Mouse (Mus musculus) stomach, postnatal 0 days (tissue): Measurements from ENCODE around the gene Prr19. TPM values are rescaled to one million over a fixed set of nuclear protein-coding genes. Genes with fewer than 3 reads are reported as not detected.

Source experiments
- ATAC-seq: fragments of 200-750 bp; cut with Nextera tagmentation; 2 replicates; pipeline ENCODE4 v1.8.0; 2017; ENCODE audit not compliant: low FRiP score, low TSS enrichment
- DNase-seq: peaks from one replicate; pipeline ENCODE4 v3.0.0-alpha.2; 2016; ENCODE audit warnings: low spot score
- H3K27ac ChIP-seq: fragments of 300-500 bp; sonication (generic); replicated peaks from 2 replicates; pipeline ENCODE4 v1.5.1; 2014; ENCODE audit warnings: mild to moderate bottlenecking, control low read depth
- H3K27me3 ChIP-seq: fragments of 300-500 bp; sonication (generic); 2 replicates; pipeline ENCODE4 v1.6.1; 2014; ENCODE audit warnings: low read length; ENCODE audit not compliant: control insufficient read depth, insufficient read depth
- H3K36me3 ChIP-seq: fragments of 300-500 bp; sonication (generic); 2 replicates; pipeline ENCODE4 v1.6.1; 2014; ENCODE audit warnings: low read length, mixed read lengths; ENCODE audit not compliant: control insufficient read depth, insufficient read depth
- H3K4me1 ChIP-seq: fragments of 300-500 bp; sonication (generic); replicated peaks from 2 replicates; pipeline ENCODE4 v1.6.1; 2014; ENCODE audit warnings: antibody characterized with exemption; ENCODE audit not compliant: control insufficient read depth, insufficient read depth
- H3K4me2 ChIP-seq: fragments of 300-500 bp; sonication (generic); replicated peaks from 2 replicates; pipeline ENCODE4 v1.6.1; 2014; ENCODE audit warnings: low read depth, mild to moderate bottlenecking, control low read depth, moderate library complexity
- H3K4me3 ChIP-seq: fragments of 300-500 bp; sonication (generic); 2 replicates; pipeline ENCODE4 v1.5.1; 2014; ENCODE audit warnings: low read depth, low read length, control low read depth
- H3K9ac ChIP-seq: fragments of 300-500 bp; sonication (generic); 2 replicates; pipeline ENCODE4 v1.6.1; 2014; ENCODE audit warnings: mild to moderate bottlenecking, low read length, control low read depth, mixed read lengths
- H3K9me3 ChIP-seq: fragments of 300-500 bp; sonication (generic); 2 replicates; pipeline ENCODE4 v1.6.1; 2016; ENCODE audit warnings: low read length; ENCODE audit not compliant: control insufficient read depth
- CTCF ChIP-seq: IDR thresholded peaks from 2 replicates; pipeline ENCODE4 v1.5.1; 2016; ENCODE audit warnings: antibody characterized with exemption, low read depth, mild to moderate bottlenecking, moderate library complexity
- EP300 ChIP-seq: optimal IDR thresholded peaks from 2 replicates; pipeline ENCODE3; 2016; ENCODE audit warnings: antibody characterized with exemption
- WGBS: fragments of 180-500 bp; shearing (Covaris S2); extraction: QIAGEN DNeasy Blood & Tissue Kit; methylation state at CpG from one replicate; pipeline ENCODE4 v1.1.7; 2014; 5-methylcytosine and 5-hydroxymethylcytosine counted together
- polyA plus RNA-seq: library from polyadenylated mRNA; unstranded; fragments of >200 nt; fragmentation: Nextera tagmentation; extraction: Ambion mirVana; gene quantifications from 2 replicates; pipeline ENCODE4 v1.2.1, GENCODE M21; 2015

Prr19 gene
- polyA plus RNA-seq, 1 experiment from 2014 or later, result 0.07 TPM

GRCm38 (mm10) chr7:25297454-25298325 is 3.5 kb upstream of the Prr19 start, which contains the start of gene Pafah1b3:
Gene Pafah1b3 (minus strand): TSS chr7:25297986.
- ATAC-seq (peak; percentile 94), DNase-seq (peak; percentile 92)
- peaks cover 16% of the 10 kb centered on the region for H3K36me3 ChIP-seq
- H3K27me3 ChIP-seq, result no peaks in the 10 kb centered on the region
- no peaks in the 10 kb centered on the region for H3K9me3 ChIP-seq
- TF ChIP-seq CTCF (peak; percentile 64), EP300 (no peak)
- WGBS, result under 1% methylated on average over 47 of the region's 52 CpGs
- H3K4me3 ChIP-seq, result peak within 1 kb of the TSS; percentile 84
- peak within 1 kb of the TSS; percentile 95 for H3K27ac ChIP-seq
- H3K4me1 ChIP-seq, result no peaks in the 10 kb centered on the region
- H3K4me2 ChIP-seq, result peak within 1 kb of the TSS; percentile 98
- H3K9ac ChIP-seq, result peak within 1 kb of the TSS; percentile 81

- TF ChIP-seq EP300 (no peak), CTCF (no peak)
- Histone ChIP-seq H3K27me3 (no peaks in the 10 kb centered on the region), H3K27ac (no peak overlapping the region), H3K36me3 (no peaks in the 10 kb centered on the region), H3K9ac (no peak overlapping the region), H3K4me1 (peaks cover 5% of the 10 kb centered on the region; the same call in 1 of the 2 replicates), H3K9me3 (no peaks in the 10 kb centered on the region), H3K4me2 (no peak overlapping the region), H3K4me3 (no peak overlapping the region)
- ATAC-seq (no peak), DNase-seq (no peak)
- WGBS, result 56% methylated on average over 9 of the region's 9 CpGs
Measured at GRCm38 (mm10) chr7:25303003-25303684, 1.9 kb downstream of the Prr19 start.

- Histone ChIP-seq H3K4me3 (no peak overlapping the region), H3K4me2 (no peak overlapping the region), H3K36me3 (no peaks in the 10 kb centered on the region), H3K9me3 (no peaks in the 10 kb centered on the region), H3K9ac (no peak overlapping the region), H3K27me3 (no peaks in the 10 kb centered on the region), H3K4me1 (peaks cover 5% of the 10 kb centered on the region; the same call in 1 of the 2 replicates), H3K27ac (no peak overlapping the region)
- TF ChIP-seq CTCF, result no peak
- no peak for TF ChIP-seq EP300
- WGBS, result 73% methylated on average over 3 of the region's 3 CpGs
- no peak for ATAC-seq
- DNase-seq, result no peak
Measured at GRCm38 (mm10) chr7:25303685-25304006, 2.4 kb downstream of the Prr19 start.

- WGBS, result 2% methylated on average over 2 of the region's 2 CpGs
- Histone ChIP-seq H3K27ac (no peak overlapping the region), H3K4me2 (peak overlapping the region; percentile 84), H3K4me3 (peak overlapping the region; percentile 44), H3K4me1 (peaks cover 5% of the 10 kb centered on the region; the same call in 1 of the 2 replicates), H3K27me3 (no peaks in the 10 kb centered on the region), H3K9me3 (no peaks in the 10 kb centered on the region), H3K36me3 (no peaks in the 10 kb centered on the region), H3K9ac (no peak overlapping the region)
- ATAC-seq (no peak), DNase-seq (no peak)
- no peak for TF ChIP-seq CTCF
- TF ChIP-seq EP300, result no peak
Measured at GRCm38 (mm10) chr7:25305481-25305880, 4.3 kb downstream of the Prr19 start.

- no peaks in the 10 kb centered on the region for H3K36me3 ChIP-seq
- H3K9ac ChIP-seq, result no peak within 1 kb of the TSS
- ATAC-seq (peak; percentile 65; the same call in 1 of the 2 replicates), DNase-seq (peak; percentile 68)
- no peak for TF ChIP-seq EP300
- peak; percentile 9; the same call in 1 of the 2 replicates for TF ChIP-seq CTCF
- under 1% methylated on average over 45 of the region's 47 CpGs for WGBS
- H3K4me1 ChIP-seq, result peaks cover 5% of the 10 kb centered on the region; the same call in 1 of the 2 replicates
- peak within 1 kb of the TSS; percentile 84 for H3K4me2 ChIP-seq
- H3K9me3 ChIP-seq, result no peaks in the 10 kb centered on the region
- no peak within 1 kb of the TSS for H3K27ac ChIP-seq
- H3K27me3 ChIP-seq, result no peaks in the 10 kb centered on the region; the same call in 1 of the 2 replicates
- H3K4me3 ChIP-seq, result peak within 1 kb of the TSS; percentile 44
Measured at GRCm38 (mm10) chr7:25305956-25306613, 4.9 kb downstream of the Prr19 start, which contains the start of gene Tmem145. Gene Tmem145 (plus strand): TSS chr7:25306106.
